Mouse (Mus musculus): ENCODE data around the gene Got2. TPM values are rescaled to one million over a fixed set of nuclear protein-coding genes. Genes with fewer than 3 reads are reported as not detected.

Gene Got2
- polyA plus RNA-seq, 1 experiment from 2014 or later, result 176 TPM

DNA sequence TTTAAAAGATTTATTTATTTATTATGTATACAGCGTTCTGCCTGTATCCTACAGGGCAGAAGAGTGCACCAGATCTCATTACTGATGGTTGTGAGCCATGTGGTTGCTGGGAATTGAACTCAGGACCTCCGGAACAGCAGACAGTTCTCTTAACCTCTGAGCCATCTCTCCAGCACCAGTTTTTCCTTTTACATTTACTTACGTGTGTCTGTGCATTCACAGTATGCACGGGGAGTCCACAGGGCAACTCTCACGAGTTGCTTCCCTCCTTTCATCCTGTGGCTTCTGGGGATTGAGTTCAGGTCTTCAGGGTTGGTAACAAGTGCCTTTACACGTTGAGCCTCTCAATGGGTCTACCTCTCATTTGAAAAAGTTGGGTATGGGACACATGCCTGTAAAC is 34.2 kb downstream of the Got2 start:
- Histone ChIP-seq H3K4me1 (peaks cover 11% of the 10 kb centered on the region), H3K4me2 (no peak overlapping the region), H3K9ac (no peak overlapping the region), H3K27me3 (no peaks in the 10 kb centered on the region), H3K9me3 (no peaks in the 10 kb centered on the region), H3K36me3 (replicated peaks) (no peaks in the 10 kb centered on the region), H3K27ac (no peak overlapping the region), H3K4me3 (replicated peaks) (no peak overlapping the region)
- ATAC-seq (ENCODE audit: low FRiP score), result no peak
- 79% methylated on average over 6 of the region's 6 CpGs for WGBS

GRCm38 (mm10) chr8:95853102-95853843 is 35.1 kb downstream of the Got2 start, which contains the start of gene Slc38a7:
Slc38a7 (minus strand) TSS chr8:95853539.
- Histone ChIP-seq H3K27ac (no peak within 1 kb of the TSS), H3K4me1 (peaks cover 11% of the 10 kb centered on the region), H3K4me3 (replicated peaks) (peak within 1 kb of the TSS; percentile 66), H3K4me2 (peak within 1 kb of the TSS; percentile 83), H3K9me3 (no peaks in the 10 kb centered on the region), H3K36me3 (replicated peaks) (peaks cover 2% of the 10 kb centered on the region; the same call in 1 of the 2 replicates), H3K9ac (peak within 1 kb of the TSS; percentile 68), H3K27me3 (no peaks in the 10 kb centered on the region)
- 11% methylated on average over 22 of the region's 22 CpGs for WGBS
- ATAC-seq (ENCODE audit: low FRiP score), result peak; percentile 97

DNA sequence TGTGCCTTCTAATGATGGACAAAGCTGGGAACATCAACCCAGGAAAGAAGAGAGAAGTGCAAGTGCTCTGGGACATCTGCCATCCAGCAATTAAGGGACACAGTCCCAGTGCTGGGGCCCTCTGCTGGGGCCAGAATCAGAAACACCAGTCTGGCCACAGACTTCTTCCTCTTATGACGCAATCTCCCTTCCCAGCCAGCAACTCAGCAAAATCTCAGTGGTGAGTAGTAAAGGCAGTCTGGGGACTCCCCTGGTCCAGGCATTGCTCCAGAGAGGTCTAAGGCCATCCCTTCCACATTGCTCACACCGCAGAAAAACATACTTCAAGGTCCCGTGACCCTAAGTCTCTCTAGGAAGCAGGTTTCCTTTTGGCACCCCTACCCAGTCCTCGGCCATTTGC is 36.1 kb downstream of the Got2 start:
- no peak for ATAC-seq (ENCODE audit: low FRiP score)
- Histone ChIP-seq H3K4me2 (peak overlapping the region; percentile 83), H3K27me3 (no peaks in the 10 kb centered on the region), H3K4me3 (replicated peaks) (peak overlapping the region; percentile 66), H3K9ac (no peak overlapping the region), H3K36me3 (replicated peaks) (peaks cover 6% of the 10 kb centered on the region; the same call in 1 of the 2 replicates), H3K27ac (no peak overlapping the region), H3K9me3 (no peaks in the 10 kb centered on the region), H3K4me1 (peaks cover 11% of the 10 kb centered on the region)
- 89% methylated on average over 4 of the region's 4 CpGs for WGBS

DNA sequence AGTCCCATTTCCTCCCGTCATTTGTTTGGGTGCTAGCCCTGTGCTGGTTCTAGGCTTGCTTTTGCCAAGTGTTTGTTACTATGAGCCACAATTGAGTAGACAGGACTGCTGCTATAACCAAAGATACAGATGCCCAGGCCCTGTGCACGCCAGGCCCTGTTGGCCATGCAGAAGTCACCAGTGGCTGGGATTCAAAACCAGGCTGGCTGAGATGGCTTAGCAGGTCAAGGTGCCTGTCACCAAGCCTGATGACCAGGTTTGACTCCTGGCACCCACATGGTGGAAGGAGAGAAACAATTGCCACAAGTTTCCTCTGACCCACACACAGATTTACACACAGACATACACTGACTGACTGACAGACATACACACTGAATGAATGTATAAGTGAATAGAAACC is 38.0 kb downstream of the Got2 start:
- H3K4me3 ChIP-seq (replicated peaks), result no peak overlapping the region
- H3K9me3 ChIP-seq, result no peaks in the 10 kb centered on the region
- peaks cover 11% of the 10 kb centered on the region for H3K4me1 ChIP-seq
- H3K27ac ChIP-seq, result no peak overlapping the region
- no peaks in the 10 kb centered on the region for H3K27me3 ChIP-seq
- 93% methylated on average over 2 of the region's 2 CpGs for WGBS
- H3K4me2 ChIP-seq, result no peak overlapping the region
- H3K36me3 ChIP-seq (replicated peaks), result peaks cover 14% of the 10 kb centered on the region; the same call in 1 of the 2 replicates
- no peak for ATAC-seq (ENCODE audit: low FRiP score)
- H3K9ac ChIP-seq, result no peak overlapping the region

DNA sequence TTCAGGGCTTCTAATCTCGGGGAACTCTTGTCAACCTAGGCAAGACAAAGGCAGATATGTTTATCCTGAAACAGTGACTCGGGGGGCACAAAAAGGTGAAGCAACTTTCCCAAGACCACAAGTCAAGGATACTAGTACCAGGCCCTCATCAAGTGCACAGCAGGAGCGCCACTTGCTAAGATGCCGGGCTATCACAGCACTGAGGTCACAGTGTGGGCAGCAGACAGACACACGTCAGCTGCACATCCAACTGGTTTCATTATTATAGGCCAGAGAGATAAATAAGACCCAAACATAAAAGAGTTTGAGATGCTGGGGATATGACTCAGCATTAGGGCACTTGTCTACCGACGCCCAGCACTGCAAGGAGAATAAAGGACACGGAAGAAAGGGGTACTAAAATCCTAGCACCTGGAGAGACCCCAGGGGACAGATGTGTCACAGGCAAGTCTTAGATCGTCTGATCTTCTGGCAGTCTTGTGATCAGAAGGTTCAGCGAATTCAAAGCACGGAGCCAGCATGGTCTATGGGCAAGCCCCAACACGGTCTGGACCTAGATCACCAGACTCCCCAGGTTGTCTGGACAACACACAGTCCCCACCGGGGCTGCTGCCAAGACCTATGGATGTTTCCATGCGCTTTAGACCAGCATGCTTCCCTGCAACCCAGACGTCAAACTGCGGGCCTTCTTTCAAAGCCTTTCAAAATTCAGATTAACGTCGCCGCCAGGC is 39.4 kb downstream of the Got2 start:
- no peak for ATAC-seq (ENCODE audit: low FRiP score)
- no peak overlapping the region for H3K4me2 ChIP-seq
- H3K27me3 ChIP-seq, result no peaks in the 10 kb centered on the region
- no peak overlapping the region for H3K4me3 ChIP-seq (replicated peaks)
- H3K36me3 ChIP-seq (replicated peaks), result peaks cover 27% of the 10 kb centered on the region
- no peak overlapping the region for H3K27ac ChIP-seq
- H3K9ac ChIP-seq, result no peak overlapping the region
- 91% methylated on average over 19 of the region's 19 CpGs for WGBS
- no peaks in the 10 kb centered on the region for H3K9me3 ChIP-seq
- H3K4me1 ChIP-seq, result peaks cover 11% of the 10 kb centered on the region

- Histone ChIP-seq H3K4me3 (replicated peaks) (no peak overlapping the region), H3K27ac (no peak overlapping the region), H3K9ac (no peak overlapping the region), H3K4me2 (no peak overlapping the region), H3K4me1 (peaks cover 11% of the 10 kb centered on the region), H3K9me3 (no peaks in the 10 kb centered on the region), H3K27me3 (no peaks in the 10 kb centered on the region), H3K36me3 (replicated peaks) (peaks cover 34% of the 10 kb centered on the region)
- WGBS, result 83% methylated on average over 24 of the region's 24 CpGs
- no peak for ATAC-seq (ENCODE audit: low FRiP score)
Observed at GRCm38 (mm10) chr8:95848061-95848551, 40.2 kb downstream of the Got2 start.

GRCm38 (mm10) chr8:95845026-95845425 is 43.3 kb downstream of the Got2 start:
- no peak overlapping the region for H3K27ac ChIP-seq
- no peaks in the 10 kb centered on the region for H3K9me3 ChIP-seq
- no peak overlapping the region for H3K9ac ChIP-seq
- no peaks in the 10 kb centered on the region for H3K27me3 ChIP-seq
- no peak for ATAC-seq (ENCODE audit: low FRiP score)
- no peaks in the 10 kb centered on the region for H3K4me1 ChIP-seq
- H3K36me3 ChIP-seq (replicated peaks), result peaks cover 52% of the 10 kb centered on the region
- no peak overlapping the region for H3K4me3 ChIP-seq (replicated peaks)
- 93% methylated on average over 7 of the region's 7 CpGs for WGBS
- no peak overlapping the region for H3K4me2 ChIP-seq

GRCm38 (mm10) chr8:95843968-95844367 is 44.4 kb downstream of the Got2 start:
- no peak overlapping the region for H3K9ac ChIP-seq
- H3K4me2 ChIP-seq, result no peak overlapping the region
- H3K4me3 ChIP-seq (replicated peaks), result no peak overlapping the region
- H3K36me3 ChIP-seq (replicated peaks), result peaks cover 52% of the 10 kb centered on the region
- no peaks in the 10 kb centered on the region for H3K9me3 ChIP-seq
- H3K27ac ChIP-seq, result no peak overlapping the region
- no peaks in the 10 kb centered on the region for H3K4me1 ChIP-seq
- WGBS, result 93% methylated on average over 6 of the region's 6 CpGs
- ATAC-seq (ENCODE audit: low FRiP score), result no peak
- H3K27me3 ChIP-seq, result no peaks in the 10 kb centered on the region

DNA sequence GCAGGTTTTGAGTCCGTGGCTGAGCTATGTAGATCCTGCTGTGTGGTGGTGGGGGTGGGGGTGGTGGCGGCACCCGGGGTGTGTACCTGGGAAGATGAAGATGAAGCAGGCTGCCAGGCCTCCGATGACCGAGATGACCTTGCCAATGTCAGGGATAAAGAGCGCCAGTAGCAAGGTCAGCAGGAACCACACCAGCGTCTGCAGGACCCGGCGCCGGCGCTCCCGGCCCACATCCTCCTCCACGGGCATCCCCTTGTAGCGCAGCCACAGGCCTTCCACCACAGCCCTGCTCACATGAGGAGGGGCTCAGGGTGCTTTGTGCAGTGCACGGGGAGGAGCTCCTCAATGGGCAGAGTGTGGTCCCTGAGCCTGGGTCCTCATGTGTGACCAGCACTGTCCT is 46.9 kb downstream of the Got2 start:
- H3K9me3 ChIP-seq, result no peaks in the 10 kb centered on the region
- ATAC-seq (ENCODE audit: low FRiP score), result no peak
- H3K4me1 ChIP-seq, result no peaks in the 10 kb centered on the region
- H3K9ac ChIP-seq, result no peak overlapping the region
- peaks cover 53% of the 10 kb centered on the region for H3K36me3 ChIP-seq (replicated peaks)
- 94% methylated on average over 15 of the region's 15 CpGs for WGBS
- no peak overlapping the region for H3K4me2 ChIP-seq
- H3K27ac ChIP-seq, result no peak overlapping the region
- no peak overlapping the region for H3K4me3 ChIP-seq (replicated peaks)
- no peaks in the 10 kb centered on the region for H3K27me3 ChIP-seq

DNA sequence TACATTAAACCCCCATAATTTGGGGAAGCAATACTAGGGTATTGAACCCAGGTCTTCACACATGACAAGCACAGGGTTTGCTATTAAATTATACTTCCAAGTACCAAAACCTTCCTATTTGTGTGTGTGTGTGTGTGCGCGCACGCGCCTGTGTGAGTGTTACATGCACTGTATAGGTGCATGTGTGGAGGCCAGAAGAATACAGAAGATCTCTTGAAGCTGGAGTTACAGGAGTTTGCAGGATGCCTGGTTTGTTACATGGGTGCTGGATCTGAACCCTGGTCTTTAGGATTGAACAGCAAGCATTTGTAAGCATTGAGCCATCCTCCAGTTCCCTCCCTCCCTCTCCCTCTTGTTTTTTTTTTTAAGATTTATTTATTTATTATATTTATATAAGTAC is 49.1 kb downstream of the Got2 start:
- ATAC-seq (ENCODE audit: low FRiP score), result no peak
- Histone ChIP-seq H3K4me1 (no peaks in the 10 kb centered on the region), H3K4me2 (no peak overlapping the region), H3K9me3 (no peaks in the 10 kb centered on the region), H3K4me3 (replicated peaks) (no peak overlapping the region), H3K36me3 (replicated peaks) (peaks cover 36% of the 10 kb centered on the region), H3K27ac (no peak overlapping the region), H3K27me3 (no peaks in the 10 kb centered on the region), H3K9ac (no peak overlapping the region)
- 98% methylated on average over 4 of the region's 4 CpGs for WGBS

GRCm38 (mm10) chr8:95837266-95837665 is 51.1 kb downstream of the Got2 start:
- peaks cover 20% of the 10 kb centered on the region for H3K36me3 ChIP-seq (replicated peaks)
- no peak overlapping the region for H3K4me3 ChIP-seq (replicated peaks)
- H3K9me3 ChIP-seq, result no peaks in the 10 kb centered on the region
- ATAC-seq (ENCODE audit: low FRiP score), result no peak
- H3K4me2 ChIP-seq, result no peak overlapping the region
- no peak overlapping the region for H3K27ac ChIP-seq
- no peak overlapping the region for H3K9ac ChIP-seq
- 92% methylated on average over 10 of the region's 10 CpGs for WGBS
- H3K27me3 ChIP-seq, result no peaks in the 10 kb centered on the region
- H3K4me1 ChIP-seq, result peaks cover 13% of the 10 kb centered on the region

- ATAC-seq (ENCODE audit: low FRiP score), result no peak
- Histone ChIP-seq H3K27me3 (no peaks in the 10 kb centered on the region), H3K4me2 (no peak overlapping the region), H3K4me3 (replicated peaks) (no peak overlapping the region), H3K9ac (no peak overlapping the region), H3K9me3 (no peaks in the 10 kb centered on the region), H3K4me1 (peaks cover 13% of the 10 kb centered on the region), H3K36me3 (replicated peaks) (peaks cover 7% of the 10 kb centered on the region; the same call in 1 of the 2 replicates), H3K27ac (no peak overlapping the region)
- WGBS, result 76% methylated on average over 4 of the region's 4 CpGs
Observed at GRCm38 (mm10) chr8:95835891-95836290, 52.5 kb downstream of the Got2 start.
